8 mouse cellular contexts compared by ENCODE assay signal in genomic region chr3:95819351-95819985, GRCm38 (mm10). TPM values are rescaled to one million over a fixed set of nuclear protein-coding genes. Genes with fewer than 3 reads are reported as not detected.
DNase-seq lines count a peak whose midpoint lies in the region; ATAC-seq and TF ChIP-seq lines count a peak whose summit lies in the region.

No protein-coding gene starts in this region.

- TF ChIP-seq POLR2A in CH12.LX (IDR thresholded peaks at IDR 0.05; ENCODE audit: low read depth, low read length) = peak; percentile 81

- no peak for TF ChIP-seq RAD21 in CH12.LX (IDR thresholded peaks at IDR 0.05; ENCODE audit: low read depth, low read length)

- peak overlapping the region; percentile 52 to 74 (median 61) for H3K4me3 ChIP-seq in CH12.LX (replicated peaks in 1 of 3; ENCODE audit: low read depth in 2 of 3, low read length in 2 of 3, poor library complexity in 1 of 3)
- H3K4me3 ChIP-seq in forebrain, embryonic 11.5 days (ENCODE audit: low read depth, low read length) = peak overlapping the region; percentile 84
- peak overlapping the region; percentile 85 for H3K4me3 ChIP-seq in heart, embryonic 16.5 days (ENCODE audit: low read length)
- peak overlapping the region; percentile 92 for H3K4me3 ChIP-seq in liver, embryonic 15.5 days (replicated peaks)
- peak overlapping the region; percentile 41 for H3K4me3 ChIP-seq in neural tube, embryonic 12.5 days

- in situ Hi-C loops in CH12.LX (cut with MboI; ENCODE audit: low pct_ligation_motif_present, low pct_unique_long_range_greater_than_20kb, low sequenced_read_pairs) = no loop called here

- peak; percentile 96 for ATAC-seq in forebrain, embryonic 11.5 days (replicated peaks; ENCODE audit: low FRiP score)
- peak; percentile 97 for ATAC-seq in heart, embryonic 16.5 days (replicated peaks; ENCODE audit: extremely low read depth, insufficient read depth, low FRiP score)
- peak; percentile 96 for ATAC-seq in liver, embryonic 15.5 days (ENCODE audit: insufficient read depth)
- peak; percentile 97 for ATAC-seq in neural tube, embryonic 12.5 days (ENCODE audit: low FRiP score, low read depth)

- H3K79me2 ChIP-seq in CH12.LX (replicated peaks; ENCODE audit: control insufficient read depth, extremely low read depth, insufficient read depth, poor library complexity, severe bottlenecking) = peaks cover 40% of the 10 kb centered on the region

- H3K9ac ChIP-seq in CH12.LX (ENCODE audit: insufficient read depth, low read depth) = peak overlapping the region; percentile 58; the same call in 1 of the 2 replicates
- peak overlapping the region; percentile 72 for H3K9ac ChIP-seq in forebrain, embryonic 11.5 days (ENCODE audit: low read length)
- H3K9ac ChIP-seq in heart, embryonic 16.5 days (ENCODE audit: low read length) = peak overlapping the region; percentile 84
- peak overlapping the region; percentile 68 for H3K9ac ChIP-seq in liver, embryonic 15.5 days
- peak overlapping the region; percentile 62 for H3K9ac ChIP-seq in neural tube, embryonic 12.5 days

- H3K27ac ChIP-seq in CH12.LX (ENCODE audit: insufficient read depth, low read depth) = peak overlapping the region; percentile 90
- H3K27ac ChIP-seq in forebrain, embryonic 11.5 days (ENCODE audit: low read depth, low read length) = peak overlapping the region; percentile 100
- H3K27ac ChIP-seq in heart, embryonic 16.5 days (ENCODE audit: low read length) = peak overlapping the region; percentile 98
- H3K27ac ChIP-seq in liver, embryonic 15.5 days (replicated peaks) = peak overlapping the region; percentile 100
- peak overlapping the region; percentile 90 for H3K27ac ChIP-seq in neural tube, embryonic 12.5 days

- DNase-seq in CH12.LX (ENCODE audit: extremely low read depth) = peak; percentile 99
- peak; percentile 100 for DNase-seq in c-Kit-positive CD71-positive TER-119-negative erythroid progenitor cells, embryonic 14.5 days (ENCODE audit: low read depth)
- peak; percentile 100 for DNase-seq in forebrain, embryonic 11.5 days (ENCODE audit: low spot score)
- DNase-seq in kidney, postnatal 36 days = peak; percentile 100
- peak; percentile 98 for DNase-seq in telencephalon, adult 2 months (ENCODE audit: low read depth, low spot score)

- dilution Hi-C loops in CH12.LX (cut with MboI; ENCODE audit: extremely low pct_ligation_motif_present, extremely low pct_unique_long_range_greater_than_20kb, low sequenced_read_pairs) = no loop called here

- under 1% methylated on average over 49 of the region's 49 CpGs for WGBS in forebrain, embryonic 11.5 days
- under 1% methylated on average over 49 of the region's 49 CpGs for WGBS in heart, embryonic 16.5 days
- WGBS in liver, embryonic 15.5 days (ENCODE audit: insufficient replicate concordance) = under 1% methylated on average over 49 of the region's 49 CpGs
- WGBS in neural tube, embryonic 12.5 days = under 1% methylated on average over 49 of the region's 49 CpGs

- no peak for TF ChIP-seq EP300 in CH12.LX (IDR thresholded peaks at IDR 0.05; ENCODE audit: low read length)

- peaks cover 4 to 29% of the 10 kb centered on the region in 2 experiments; a peak in 2 of 4 replicates for H3K4me1 ChIP-seq in CH12.LX (ENCODE audit: control insufficient read depth in 1 of 2, insufficient read depth in 2 of 2)
- H3K4me1 ChIP-seq in forebrain, embryonic 11.5 days (replicated peaks; ENCODE audit: control insufficient read depth, insufficient read depth, low read length) = peaks cover 3% of the 10 kb centered on the region; the same call in 1 of the 2 replicates
- H3K4me1 ChIP-seq in heart, embryonic 16.5 days (ENCODE audit: control insufficient read depth, insufficient read depth, low read length) = peaks cover 9% of the 10 kb centered on the region
- peaks cover 38% of the 10 kb centered on the region for H3K4me1 ChIP-seq in liver, embryonic 15.5 days (replicated peaks)
- peaks cover 13% of the 10 kb centered on the region for H3K4me1 ChIP-seq in neural tube, embryonic 12.5 days

- TF ChIP-seq CTCF in CH12.LX (conservative IDR thresholded peaks at IDR 0.05 in 1 of 2, IDR thresholded peaks at IDR 0.05 in 1 of 2; ENCODE audit: low read depth in 2 of 2, low read length in 2 of 2) = no peak

- no peaks in the 10 kb centered on the region for H3K27me3 ChIP-seq in CH12.LX (replicated peaks)
- H3K27me3 ChIP-seq in forebrain, embryonic 11.5 days (ENCODE audit: control insufficient read depth, insufficient read depth, low read length) = no peaks in the 10 kb centered on the region
- no peaks in the 10 kb centered on the region for H3K27me3 ChIP-seq in heart, embryonic 16.5 days (ENCODE audit: control insufficient read depth, insufficient read depth, low read length)
- no peaks in the 10 kb centered on the region for H3K27me3 ChIP-seq in liver, embryonic 15.5 days
- H3K27me3 ChIP-seq in neural tube, embryonic 12.5 days (replicated peaks) = no peaks in the 10 kb centered on the region

- H3K4me2 ChIP-seq in CH12.LX (ENCODE audit: insufficient read depth, low read depth, poor library complexity, severe bottlenecking) = peak overlapping the region; percentile 85; the same call in 1 of the 2 replicates
- H3K4me2 ChIP-seq in forebrain, embryonic 11.5 days (ENCODE audit: low read depth, low read length, severe bottlenecking) = peak overlapping the region; percentile 53
- peak overlapping the region; percentile 69 for H3K4me2 ChIP-seq in heart, embryonic 16.5 days (ENCODE audit: low read depth, low read length)
- H3K4me2 ChIP-seq in liver, embryonic 15.5 days = peak overlapping the region; percentile 82
- peak overlapping the region; percentile 60 for H3K4me2 ChIP-seq in neural tube, embryonic 12.5 days (replicated peaks)

- no peaks in the 10 kb centered on the region for H3K9me3 ChIP-seq in CH12.LX (replicated peaks; ENCODE audit: low read length)
- no peaks in the 10 kb centered on the region for H3K9me3 ChIP-seq in forebrain, embryonic 11.5 days (ENCODE audit: control insufficient read depth, low read length)
- H3K9me3 ChIP-seq in heart, embryonic 16.5 days (replicated peaks; ENCODE audit: control insufficient read depth, low read length) = no peaks in the 10 kb centered on the region
- H3K9me3 ChIP-seq in liver, embryonic 15.5 days (replicated peaks) = no peaks in the 10 kb centered on the region
- H3K9me3 ChIP-seq in neural tube, embryonic 12.5 days = no peaks in the 10 kb centered on the region

- peaks cover 0 to 6% of the 10 kb centered on the region in 2 experiments for H3K36me3 ChIP-seq in CH12.LX (replicated peaks in 1 of 2; ENCODE audit: control insufficient read depth in 1 of 2, insufficient read depth in 1 of 2, low read length in 1 of 2)
- no peaks in the 10 kb centered on the region for H3K36me3 ChIP-seq in forebrain, embryonic 11.5 days (ENCODE audit: control insufficient read depth, insufficient read depth, low read length)
- no peaks in the 10 kb centered on the region for H3K36me3 ChIP-seq in heart, embryonic 16.5 days (ENCODE audit: control insufficient read depth, insufficient read depth)
- H3K36me3 ChIP-seq in liver, embryonic 15.5 days (replicated peaks) = no peaks in the 10 kb centered on the region
- H3K36me3 ChIP-seq in neural tube, embryonic 12.5 days = no peaks in the 10 kb centered on the region

TF ChIP-seq in CH12.LX, 34 proteins besides CTCF, POLR2A, EP300 and RAD21 (continues in another document):
- TF ChIP-seq PAX5 (IDR thresholded peaks at IDR 0.05; ENCODE audit: low read length) (no peak), ZMIZ1 (IDR thresholded peaks at IDR 0.05; ENCODE audit: low read depth, low read length) (peak; percentile 64), ELF1 (IDR thresholded peaks at IDR 0.05; ENCODE audit: low read depth, low read length) (peak; percentile 73), NRF1 (IDR thresholded peaks at IDR 0.05; ENCODE audit: low read depth, low read length) (peak; percentile 82), NELFE (IDR thresholded peaks at IDR 0.05; ENCODE audit: low read depth, low read length) (peak; percentile 81), GABPA (IDR thresholded peaks at IDR 0.05; ENCODE audit: insufficient replicate concordance, low read depth, low read length) (no peak)

RNA-seq across cellular contexts. Expression of gene Rprd2, which starts 0.8 kb away (rescaled TPM):
- total RNA-seq in CH12.LX (2012; rRNA removed) = 8.1 and 8.4 TPM in 2 replicates
- 12.3 and 12.5 TPM in 2 replicates for total RNA-seq in CH12.LX (2014; rRNA removed)
- 13.2 and 16.2 TPM in 2 replicates for polyA plus RNA-seq in CH12.LX (2012; ENCODE audit: insufficient read length, low read depth)
- 23.8 and 24.6 TPM in 2 replicates for polyA plus RNA-seq in forebrain, embryonic 11.5 days (2014; fragmentation: Nextera tagmentation; extraction: Ambion mirVana)
- 17.9 and 19.2 TPM in 2 replicates for polyA plus RNA-seq in heart, embryonic 16.5 days (2015; fragmentation: Nextera tagmentation; extraction: Ambion mirVana)
- polyA plus RNA-seq in liver, embryonic 15.5 days (2015; fragmentation: Nextera tagmentation; extraction: Ambion mirVana) = 6.5 and 6.8 TPM in 2 replicates
- 25.4 and 26.2 TPM in 2 replicates for polyA plus RNA-seq in neural tube, embryonic 12.5 days (2016; fragmentation: Nextera tagmentation; extraction: Ambion mirVana)

RNA-seq across cellular contexts. Expression of gene Prpf3, which starts 36.2 kb away (rescaled TPM):
- 27.1 and 35.7 TPM in 2 replicates for total RNA-seq in CH12.LX (2012; rRNA removed)
- total RNA-seq in CH12.LX (2014; rRNA removed) = 11.0 and 11.5 TPM in 2 replicates
- 67.8 and 83.9 TPM in 2 replicates for polyA plus RNA-seq in CH12.LX (2012; ENCODE audit: insufficient read length, low read depth)
- polyA plus RNA-seq in forebrain, embryonic 11.5 days (2014; fragmentation: Nextera tagmentation; extraction: Ambion mirVana) = 69.7 and 75.5 TPM in 2 replicates
- 31.6 and 34.7 TPM in 2 replicates for polyA plus RNA-seq in heart, embryonic 16.5 days (2015; fragmentation: Nextera tagmentation; extraction: Ambion mirVana)
- 22.7 and 23.9 TPM in 2 replicates for polyA plus RNA-seq in liver, embryonic 15.5 days (2015; fragmentation: Nextera tagmentation; extraction: Ambion mirVana)
- 49.5 and 50.8 TPM in 2 replicates for polyA plus RNA-seq in neural tube, embryonic 12.5 days (2016; fragmentation: Nextera tagmentation; extraction: Ambion mirVana)

RNA-seq across cellular contexts. Expression of gene Mrps21, which starts 51.9 kb away (rescaled TPM):
- total RNA-seq in CH12.LX (2012; rRNA removed) = 317 and 415 TPM in 2 replicates
- 453 and 557 TPM in 2 replicates for total RNA-seq in CH12.LX (2014; rRNA removed)
- polyA plus RNA-seq in CH12.LX (2012; ENCODE audit: insufficient read length, low read depth) = 251 and 292 TPM in 2 replicates
- 317 and 322 TPM in 2 replicates for polyA plus RNA-seq in forebrain, embryonic 11.5 days (2014; fragmentation: Nextera tagmentation; extraction: Ambion mirVana)
- 356 and 374 TPM in 2 replicates for polyA plus RNA-seq in heart, embryonic 16.5 days (2015; fragmentation: Nextera tagmentation; extraction: Ambion mirVana)
- polyA plus RNA-seq in liver, embryonic 15.5 days (2015; fragmentation: Nextera tagmentation; extraction: Ambion mirVana) = 141 and 166 TPM in 2 replicates
- polyA plus RNA-seq in neural tube, embryonic 12.5 days (2016; fragmentation: Nextera tagmentation; extraction: Ambion mirVana) = 345 and 349 TPM in 2 replicates

RNA-seq across cellular contexts. Expression of gene Tars2, which starts 59.5 kb away (rescaled TPM):
- total RNA-seq in CH12.LX (2012; rRNA removed) = 71.1 and 74.7 TPM in 2 replicates
- total RNA-seq in CH12.LX (2014; rRNA removed) = 59.8 and 61.5 TPM in 2 replicates
- 97.6 and 106 TPM in 2 replicates for polyA plus RNA-seq in CH12.LX (2012; ENCODE audit: insufficient read length, low read depth)
- 54.9 and 61.6 TPM in 2 replicates for polyA plus RNA-seq in forebrain, embryonic 11.5 days (2014; fragmentation: Nextera tagmentation; extraction: Ambion mirVana)
- polyA plus RNA-seq in heart, embryonic 16.5 days (2015; fragmentation: Nextera tagmentation; extraction: Ambion mirVana) = 41.3 and 43.3 TPM in 2 replicates
- 33.8 and 38.0 TPM in 2 replicates for polyA plus RNA-seq in liver, embryonic 15.5 days (2015; fragmentation: Nextera tagmentation; extraction: Ambion mirVana)
- polyA plus RNA-seq in neural tube, embryonic 12.5 days (2016; fragmentation: Nextera tagmentation; extraction: Ambion mirVana) = 43.6 and 47.4 TPM in 2 replicates

Comparison
In these comparisons a context has a peak if more than half of its experiments do, and no peak if none do; other contexts are left out.
1. Peak in every context shown above with its lines: DNase-seq, ATAC-seq, H3K4me3 ChIP-seq and H3K27ac ChIP-seq.
2. H3K4me3 ChIP-seq: peak in every context shown above with its lines; median percentile 92 in liver, embryonic 15.5 days; 85 in heart, embryonic 16.5 days; 84 in forebrain, embryonic 11.5 days; 61 in CH12.LX; 41 in neural tube, embryonic 12.5 days.